Comparison of ENCODE assay signal across 7 mouse cellular contexts in the genomic region with DNA sequence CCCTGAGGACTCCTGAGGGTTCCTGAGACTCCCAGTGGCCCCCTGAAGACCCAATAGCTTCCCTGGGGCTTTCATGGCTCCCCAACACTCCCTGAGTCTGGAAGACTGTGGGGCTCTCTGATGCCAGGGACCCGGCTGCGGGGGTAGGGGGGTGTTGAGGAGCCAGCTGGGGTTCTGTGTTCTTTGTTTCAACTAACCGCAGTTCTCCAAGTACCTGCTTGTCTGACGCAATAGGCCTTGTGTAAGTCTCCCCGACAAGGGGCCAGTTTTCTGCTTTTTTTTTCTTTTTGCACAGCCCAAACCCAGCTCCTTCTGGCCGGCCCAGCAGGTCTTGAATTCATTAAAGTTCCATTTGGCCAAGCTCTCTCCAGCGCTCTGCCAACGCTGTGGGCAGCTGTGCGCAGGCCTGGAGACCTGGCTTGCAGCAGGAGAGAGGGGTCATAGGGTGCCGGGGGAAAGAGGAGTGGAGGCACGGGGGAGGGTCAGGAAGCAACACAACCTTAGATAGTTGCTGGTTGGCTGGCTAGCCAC.
DNase-seq lines count a peak whose midpoint lies in the region; ATAC-seq lines count a peak whose summit lies in the region.

No protein-coding gene starts in this region.

- H3K36me3 ChIP-seq in liver, embryonic 13.5 days, result no peaks in the 10 kb centered on the region
- H3K36me3 ChIP-seq in neural tube, embryonic 11.5 days (ENCODE audit: control insufficient read depth, insufficient read depth, low read length), result no peaks in the 10 kb centered on the region

- DNase-seq in adipocyte (ENCODE audit: low spot score), result peak; percentile 90
- DNase-seq in embryo, embryonic 11 days, result peak; percentile 80
- DNase-seq in gastrocnemius, postnatal 4 days (ENCODE audit: low spot score in 2 of 2), result peak; percentile 33 to 56
- DNase-seq in kidney, adult 18-20 months, result peak; percentile 25
- DNase-seq in liver, embryonic 13.5 days, result no peak
- DNase-seq in neural tube, embryonic 11.5 days (ENCODE audit: low spot score), result peak; percentile 49
- no peak for DNase-seq in frontal cortex, postnatal 25 days (ENCODE audit: low spot score in 2 of 2)

- WGBS in liver, embryonic 13.5 days (ENCODE audit: insufficient replicate concordance), result 20% methylated on average over 11 of the region's 11 CpGs
- 5% methylated on average over 11 of the region's 11 CpGs for WGBS in neural tube, embryonic 11.5 days

- H3K27me3 ChIP-seq in liver, embryonic 13.5 days, result no peaks in the 10 kb centered on the region
- H3K27me3 ChIP-seq in neural tube, embryonic 11.5 days (ENCODE audit: control insufficient read depth, insufficient read depth, low read length), result 0 out of 2 replicates have a peak, but pooled peaks cover 2% of the 10 kb centered on the region

- no peak overlapping the region for H3K4me3 ChIP-seq in liver, embryonic 13.5 days (replicated peaks)
- no peak overlapping the region for H3K4me3 ChIP-seq in neural tube, embryonic 11.5 days (ENCODE audit: low read depth, low read length)

- H3K9me3 ChIP-seq in liver, embryonic 13.5 days (replicated peaks), result no peaks in the 10 kb centered on the region
- no peaks in the 10 kb centered on the region for H3K9me3 ChIP-seq in neural tube, embryonic 11.5 days (ENCODE audit: control insufficient read depth, low read length)

- H3K4me1 ChIP-seq in liver, embryonic 13.5 days (replicated peaks), result peaks cover 6% of the 10 kb centered on the region; the same call in 1 of the 2 replicates
- peaks cover 6% of the 10 kb centered on the region for H3K4me1 ChIP-seq in neural tube, embryonic 11.5 days (ENCODE audit: control insufficient read depth, insufficient read depth, low read length)

- no peak overlapping the region for H3K27ac ChIP-seq in liver, embryonic 13.5 days
- H3K27ac ChIP-seq in neural tube, embryonic 11.5 days (ENCODE audit: low read depth, low read length), result peak overlapping the region; percentile 53; the same call in 1 of the 2 replicates

- H3K4me2 ChIP-seq in liver, embryonic 13.5 days, result peak overlapping the region; percentile 24; the same call in 1 of the 2 replicates
- peak overlapping the region; percentile 10 for H3K4me2 ChIP-seq in neural tube, embryonic 11.5 days (ENCODE audit: low read depth)

- ATAC-seq in liver, embryonic 13.5 days (ENCODE audit: low read depth), result no peak
- no peak for ATAC-seq in neural tube, embryonic 11.5 days (ENCODE audit: insufficient read depth, low FRiP score, low TSS enrichment)

- no peak overlapping the region for H3K9ac ChIP-seq in liver, embryonic 13.5 days
- no peak overlapping the region; the same call in 1 of the 2 replicates for H3K9ac ChIP-seq in neural tube, embryonic 11.5 days (ENCODE audit: low read length)

Comparison
In these comparisons a context has a peak if more than half of its experiments do, and no peak if none do; other contexts are left out.
1. DNase-seq: peak in adipocyte (single experiment), embryo, embryonic 11 days (single experiment), gastrocnemius, postnatal 4 days (2 of 2), kidney, adult 18-20 months (single experiment) and neural tube, embryonic 11.5 days (single experiment); none in liver, embryonic 13.5 days (single experiment) and frontal cortex, postnatal 25 days (0 of 2).